Mouse (Mus musculus) T-helper 17 cell (primary cell): ENCODE data around the gene Map2k7.

ENCODE experiments used
- in situ Hi-C, 2 experiments: fragments of 300-600 bp; cut with MboI, MseI; formaldehyde crosslinking; loops; 1 replicate in 1 of 2; 2 replicates in 1 of 2; pipeline ENCODE4 v1.15.1; 2025; ENCODE audit warnings: high pct_unique_total_duplicates in 2 of 2

Map2k7 gene

DNA sequence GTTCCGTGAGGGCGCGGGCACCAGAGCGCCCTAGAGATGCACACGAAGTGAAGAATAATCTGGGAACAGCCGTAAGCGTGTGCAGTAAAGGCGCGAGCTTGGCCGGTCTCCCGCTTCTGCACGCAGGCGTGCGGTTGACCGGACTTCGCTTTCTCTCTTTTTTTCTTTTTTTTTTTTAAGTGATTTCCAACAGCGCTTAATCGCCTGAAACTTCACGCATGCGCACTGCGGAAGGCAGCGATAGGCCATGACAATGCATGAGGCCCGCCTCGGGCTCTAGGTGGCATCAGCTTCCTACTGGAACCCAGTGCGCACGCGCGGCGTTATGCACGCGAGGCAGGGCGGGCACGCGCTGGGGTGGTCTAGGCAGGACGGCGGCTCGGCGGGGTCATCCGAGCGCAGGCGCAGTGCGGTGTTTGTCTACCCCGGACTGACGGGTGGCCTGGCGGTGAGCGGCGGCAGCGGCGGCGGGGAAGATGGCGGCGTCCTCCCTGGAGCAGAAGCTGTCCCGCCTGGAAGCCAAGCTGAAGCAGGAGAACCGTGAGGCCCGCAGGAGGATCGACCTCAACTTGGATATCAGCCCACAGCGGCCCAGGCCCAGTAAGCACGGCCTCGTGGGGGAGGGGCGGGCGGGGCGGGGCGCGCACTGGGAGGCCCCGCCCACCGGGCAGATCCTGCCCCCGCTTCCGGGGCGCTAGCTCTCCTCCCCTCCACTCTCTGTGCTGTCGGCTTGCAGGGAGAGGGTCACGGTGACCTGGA, at the start of gene Map2k7, which contains the start of gene Gm49320:
Gene Map2k7 (plus strand): TSS at position 307 of the 759 bp plus-strand sequence.
Gene Gm49320 (plus strand): TSS at position 432 of the 759 bp plus-strand sequence.
- in situ Hi-C loops: loop anchor here in 1 of 2 experiments (10.0 kb wide), 1 partner anchor 604 kb away; the partner anchor contains the start of gene Stxbp2

DNA sequence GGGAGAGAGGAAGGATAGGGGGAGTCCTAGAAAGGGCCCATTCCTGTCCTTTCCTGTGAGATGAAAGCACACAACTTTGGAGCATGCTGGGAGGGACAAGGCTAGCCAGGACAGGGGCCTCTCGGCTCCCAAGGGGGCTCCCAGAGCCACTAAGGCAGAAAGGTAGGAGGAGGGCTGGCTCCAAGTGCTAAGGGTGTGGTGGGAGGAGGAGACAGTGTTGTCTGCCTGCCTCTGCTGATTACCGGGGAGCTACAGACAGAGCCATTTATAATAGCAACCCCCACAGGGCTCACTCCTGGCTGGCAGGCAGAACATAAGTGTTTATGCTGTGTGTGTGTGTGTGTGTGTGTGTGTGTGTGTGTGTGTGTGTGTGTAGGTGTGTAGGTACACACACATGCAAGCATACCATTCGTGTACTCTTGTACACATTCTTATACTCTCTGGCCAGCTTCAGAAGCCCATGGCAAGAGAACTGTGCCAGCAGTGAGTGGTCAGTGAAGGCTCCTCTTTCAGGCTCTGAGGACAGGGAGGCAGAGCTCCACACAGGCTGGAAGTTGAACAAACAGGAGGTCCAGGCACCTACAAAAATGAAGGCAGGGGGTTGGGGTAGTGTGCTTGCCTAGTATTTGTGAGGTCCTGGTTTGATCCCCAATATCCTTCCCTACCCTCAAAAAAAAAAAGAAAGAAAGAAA, 49.4 kb upstream of the Map2k7 start:
- in situ Hi-C loops: no loop called here

DNA sequence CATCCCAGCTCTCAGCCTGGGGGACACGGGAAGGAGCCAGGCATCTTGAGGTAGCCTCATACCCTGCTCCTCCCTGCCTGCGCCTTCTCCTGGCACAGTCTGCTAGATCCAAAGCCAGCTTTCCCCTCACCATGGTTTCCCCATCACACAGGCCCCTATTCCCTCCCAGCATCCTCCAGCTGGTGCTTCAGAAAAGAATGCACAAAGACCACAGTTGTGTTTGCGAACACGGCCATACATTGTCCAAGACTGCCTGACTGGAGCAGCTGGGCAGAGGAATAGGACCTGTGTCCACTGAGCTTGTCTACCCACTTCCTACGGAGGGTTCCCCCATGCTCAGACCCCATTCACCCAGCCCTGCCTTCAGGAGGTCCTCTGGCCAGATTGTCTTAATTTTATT, 46.2 kb upstream of the Map2k7 start:
- in situ Hi-C loops: no loop called here

- in situ Hi-C loops: no loop called here
Observed at GRCm38 (mm10) chr8:4192807-4193587, 45.5 kb upstream of the Map2k7 start.

GRCm38 (mm10) chr8:4193588-4193894, 45.0 kb upstream of the Map2k7 start:
- in situ Hi-C loops: no loop called here

GRCm38 (mm10) chr8:4201321-4201720, 37.2 kb upstream of the Map2k7 start:
- in situ Hi-C loops: no loop called here

DNA sequence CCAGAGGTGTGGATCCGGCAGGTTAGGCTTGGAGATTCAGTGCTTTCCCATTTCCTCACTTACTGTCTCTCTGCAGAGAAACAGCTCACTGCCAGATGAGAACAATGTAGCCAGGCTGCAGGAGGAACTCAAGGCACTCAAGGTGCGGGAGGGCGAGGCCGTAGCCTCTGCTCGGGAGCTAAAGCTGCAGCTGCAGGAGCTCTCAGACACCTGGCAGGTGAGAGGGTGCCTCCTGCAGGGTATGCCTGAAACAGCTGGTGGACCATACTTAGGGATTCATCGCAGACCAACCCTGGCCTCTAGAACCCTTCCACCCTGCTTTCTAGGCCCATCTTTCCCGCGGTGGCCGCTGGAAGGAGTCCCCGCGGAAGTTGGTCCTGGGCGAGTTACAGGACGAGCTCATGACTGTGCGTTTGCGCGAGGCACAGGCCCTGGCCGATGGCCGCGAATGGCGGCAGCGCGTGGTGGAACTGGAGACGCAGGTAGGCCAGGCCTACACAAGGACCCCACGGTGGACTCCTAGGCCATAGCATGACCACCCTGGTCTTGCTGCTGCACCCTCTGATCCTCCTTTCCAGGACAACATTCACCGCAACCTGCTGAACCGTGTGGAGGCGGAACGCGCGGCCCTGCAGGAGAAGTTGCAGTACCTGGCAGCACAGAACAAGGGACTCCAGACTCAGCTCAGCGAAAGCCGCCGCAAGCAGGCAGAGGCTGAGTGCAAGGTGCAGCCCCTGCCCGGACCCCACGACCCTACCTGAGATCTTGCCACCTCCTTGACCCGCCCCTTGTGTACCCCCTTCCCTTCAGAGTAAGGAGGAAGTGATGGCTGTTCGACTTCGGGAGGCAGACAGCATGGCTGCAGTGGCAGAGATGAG, 33.1 kb upstream of the Map2k7 start:
- in situ Hi-C loops: no loop called here

GRCm38 (mm10) chr8:4206182-4207015, 32.1 kb upstream of the Map2k7 start:
- in situ Hi-C loops: no loop called here

DNA sequence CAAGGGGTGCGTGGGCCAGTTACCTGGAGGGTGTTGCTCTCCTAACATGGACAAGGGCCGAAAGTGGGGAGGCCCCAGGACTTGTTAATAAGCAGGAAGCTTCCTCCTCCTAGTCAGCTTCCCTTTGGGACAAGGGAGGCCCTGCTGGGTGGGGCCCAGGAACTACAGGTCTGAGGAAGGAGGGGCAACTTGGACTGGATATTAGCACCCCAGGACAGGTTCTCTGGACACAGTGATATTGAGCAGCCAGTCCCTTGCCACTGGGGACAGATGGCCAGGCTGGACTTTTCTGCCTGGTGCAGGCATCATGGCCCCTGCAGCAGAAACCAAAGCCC, 31.6 kb upstream of the Map2k7 start:
- in situ Hi-C loops: no loop called here

DNA sequence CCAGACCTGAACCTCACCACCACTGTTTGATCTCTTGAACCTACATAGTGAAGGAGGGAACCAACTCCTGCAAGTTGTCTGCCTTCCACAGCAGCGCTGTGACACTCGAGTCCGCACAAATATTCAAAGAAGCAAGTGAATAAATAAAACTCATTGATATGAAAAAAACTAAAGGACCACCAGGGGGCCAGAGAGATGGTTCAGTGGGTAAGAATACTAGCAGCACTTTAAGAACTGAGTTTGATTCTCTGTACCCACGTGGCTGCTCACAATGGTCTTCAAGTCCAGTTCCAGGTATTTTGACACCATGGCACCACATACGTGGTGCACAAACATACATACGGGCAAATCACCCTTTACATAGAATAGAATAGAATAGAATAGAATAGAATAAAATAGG, 27.4 kb upstream of the Map2k7 start:
- in situ Hi-C loops: no loop called here

GRCm38 (mm10) chr8:4212809-4213209, 25.7 kb upstream of the Map2k7 start:
- in situ Hi-C loops: no loop called here

DNA sequence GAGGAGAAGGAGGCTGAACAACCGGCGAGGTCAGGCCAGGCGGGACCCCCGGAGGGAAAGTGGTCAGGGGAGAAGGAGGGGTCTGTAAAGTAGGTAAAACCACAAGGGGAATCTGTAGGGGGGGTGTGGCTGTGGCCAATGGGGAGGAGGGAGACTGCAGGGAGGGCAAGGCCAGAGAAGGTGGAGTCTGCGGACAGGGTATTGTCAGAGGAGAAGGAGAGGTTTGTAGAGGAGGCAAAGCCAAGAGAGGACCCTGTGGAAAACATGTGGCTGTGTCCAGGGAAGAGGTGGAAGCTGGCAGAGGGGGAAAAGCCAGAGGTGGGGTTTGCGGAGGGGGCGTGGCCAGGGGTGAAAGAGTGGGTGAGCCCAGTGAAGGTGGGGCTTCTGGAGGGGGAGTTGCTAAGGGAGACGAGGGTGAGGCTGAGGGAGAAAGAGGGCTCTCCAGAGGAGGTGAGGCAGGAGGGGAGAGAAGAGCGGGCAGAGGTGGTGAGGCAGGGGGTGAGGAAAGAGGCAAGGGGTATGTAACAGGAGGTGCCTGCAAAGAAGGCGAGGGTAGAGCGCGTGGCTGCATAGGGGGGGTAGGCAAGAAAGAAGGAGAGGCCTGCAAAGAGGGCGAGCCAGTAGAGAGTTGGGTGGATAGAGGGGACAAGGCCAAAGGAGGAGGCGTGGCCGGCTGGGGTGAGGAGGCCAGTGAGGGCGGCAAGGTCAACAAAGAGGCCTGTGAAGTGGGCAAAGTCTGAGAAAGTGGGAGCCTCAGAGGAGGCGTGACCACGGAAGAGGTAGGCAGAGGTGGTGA, 25.1 kb upstream of the Map2k7 start:
- in situ Hi-C loops: no loop called here

GRCm38 (mm10) chr8:4214006-4214980, 24.2 kb upstream of the Map2k7 start:
- in situ Hi-C loops: no loop called here

GRCm38 (mm10) chr8:4216296-4216695, 22.2 kb upstream of the Map2k7 start:
- in situ Hi-C loops: no loop called here

DNA sequence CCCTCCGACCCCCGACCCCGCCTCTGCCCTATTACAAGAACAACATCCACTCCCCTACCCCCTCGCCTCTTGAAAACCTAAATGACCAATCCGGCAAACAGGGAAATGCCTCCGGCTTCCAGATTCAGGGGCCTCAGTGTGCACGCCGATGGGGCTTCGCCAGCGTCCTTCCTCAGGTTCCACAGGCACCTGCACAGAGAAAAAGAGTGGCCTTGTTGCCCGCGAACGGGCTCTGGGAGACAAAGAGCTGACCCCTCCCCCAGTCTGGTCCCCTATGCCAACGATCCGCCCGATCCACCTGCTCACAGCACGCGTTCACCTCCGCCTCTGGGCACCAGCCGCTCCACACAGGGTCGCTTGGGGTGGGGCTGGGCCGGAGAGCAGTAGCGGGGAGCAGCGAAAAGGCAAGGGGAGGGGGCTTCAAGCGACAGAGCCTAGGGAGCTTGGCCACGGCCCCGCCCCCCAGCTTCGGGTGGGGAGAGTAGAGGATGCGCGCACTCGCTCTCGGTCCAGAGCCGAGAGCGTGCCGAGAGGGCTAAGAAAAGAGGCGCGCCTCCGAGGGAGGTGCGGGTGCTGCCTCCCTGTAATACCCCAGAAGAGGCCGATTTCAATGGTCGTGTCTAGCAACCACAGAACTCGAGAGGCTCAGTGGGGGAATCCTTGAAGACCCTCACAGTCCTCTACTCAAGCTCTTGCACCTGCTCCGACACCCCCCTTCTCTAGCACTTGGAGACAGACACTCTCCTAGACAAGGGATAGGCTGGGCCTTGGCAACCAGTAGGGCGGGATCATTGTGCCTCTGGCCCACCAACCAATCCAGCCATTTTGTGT, 21.5 kb upstream of the Map2k7 start, which contains the start of gene Prr36:
Gene Prr36 (minus strand): TSS at position 669 of the 831 bp plus-strand sequence.
- in situ Hi-C loops: no loop called here

- in situ Hi-C loops: no loop called here
Observed at GRCm38 (mm10) chr8:4219617-4220016, 18.9 kb upstream of the Map2k7 start.

DNA sequence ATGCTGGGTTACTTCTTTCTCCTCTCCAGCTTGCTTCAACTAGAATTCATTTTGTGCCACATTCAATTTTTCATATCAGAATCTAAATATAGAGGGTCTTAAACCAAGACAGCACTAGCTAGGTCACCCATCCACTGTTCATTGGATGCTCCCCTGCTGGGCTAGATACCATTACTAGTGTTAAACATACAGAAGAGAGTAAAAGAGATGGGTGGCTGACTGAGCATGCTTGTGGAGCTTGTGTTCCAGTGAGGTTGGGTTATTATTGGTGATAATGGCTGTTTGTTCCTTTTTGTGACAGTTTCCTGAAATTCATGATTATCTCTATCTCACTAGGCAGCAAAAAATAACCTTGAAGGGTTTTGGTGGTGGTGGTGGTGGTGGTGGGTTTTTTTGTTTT, 16.5 kb upstream of the Map2k7 start:
- in situ Hi-C loops: no loop called here

GRCm38 (mm10) chr8:4226323-4226722, 12.2 kb upstream of the Map2k7 start:
- in situ Hi-C loops: no loop called here
